Mouse (Mus musculus) testis, adult 2 months (tissue): ENCODE data around the gene Zbtb39.

ENCODE experiments used
- CTCF ChIP-seq: fragments of 200-500 bp; IDR thresholded peaks from 2 replicates; pipeline ENCODE4 v1.5.1; 2012; ENCODE audit warnings: low read depth, mild to moderate bottlenecking, inconsistent platforms, low read length, moderate library complexity; ENCODE audit not compliant: control insufficient read depth, insufficient read depth, insufficient replicate concordance
- POLR2A ChIP-seq: fragments of 200-500 bp; IDR thresholded peaks from 2 replicates; pipeline ENCODE4 v1.6.1; 2012; ENCODE audit warnings: low read depth, mild to moderate bottlenecking, inconsistent platforms, low read length, moderate library complexity; ENCODE audit not compliant: control insufficient read depth

DNA sequence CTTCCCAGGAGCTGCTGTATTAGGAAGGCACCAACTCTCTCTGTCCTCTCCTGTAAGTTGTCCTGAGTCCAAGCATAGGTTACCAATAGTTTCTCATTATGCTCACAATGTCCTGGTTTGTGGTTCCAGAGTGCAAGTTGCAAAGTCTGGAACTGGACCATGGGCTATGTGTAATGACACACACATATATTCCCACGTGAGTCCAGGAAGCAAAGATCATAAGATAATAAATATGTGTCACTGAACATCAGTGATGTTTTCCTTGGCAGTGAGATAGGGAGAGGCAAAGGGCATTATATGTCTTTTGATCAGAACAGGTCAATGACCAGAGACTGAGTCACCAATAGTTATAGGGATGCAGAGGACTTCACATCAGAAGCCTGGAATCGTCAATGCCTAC is 36.7 kb downstream of the Zbtb39 start, which contains the start of gene Rdh9:
- no peak for TF ChIP-seq CTCF
- TF ChIP-seq POLR2A, result no peak
